Mouse (Mus musculus) hindbrain, embryonic 10.5 days (tissue): ENCODE measurements around the gene Flrt1. TPM values are rescaled to one million over a fixed set of nuclear protein-coding genes. Genes with fewer than 3 reads are reported as not detected.
A peak's percentile ranks its signal among the peaks of the same experiment; 100 is the strongest.

ENCODE experiments used
- DNase-seq: peaks from one replicate; pipeline ENCODE4 v3.0.0-alpha.2; 2017; ENCODE audit warnings: low spot score
- H3K27ac ChIP-seq: fragments of 300-500 bp; sonication (generic); 2 replicates; pipeline ENCODE4 v1.5.1; 2016; ENCODE audit warnings: mild to moderate bottlenecking, moderate library complexity
- H3K27me3 ChIP-seq: fragments of 300-500 bp; sonication (generic); 2 replicates; pipeline ENCODE4 v1.6.1; 2016; ENCODE audit warnings: mild to moderate bottlenecking; ENCODE audit not compliant: poor library complexity, insufficient read depth, severe bottlenecking
- H3K36me3 ChIP-seq: fragments of 300-500 bp; sonication (generic); 2 replicates; pipeline ENCODE4 v1.6.1; 2016; ENCODE audit warnings: mild to moderate bottlenecking, moderate library complexity
- H3K4me1 ChIP-seq: fragments of 300-500 bp; sonication (generic); replicated peaks from 2 replicates; pipeline ENCODE4 v1.6.1; 2016; ENCODE audit warnings: mild to moderate bottlenecking
- H3K4me3 ChIP-seq: fragments of 300-500 bp; sonication (generic); 2 replicates; pipeline ENCODE4 v1.5.1; 2016; ENCODE audit warnings: mild to moderate bottlenecking, moderate library complexity
- H3K9me3 ChIP-seq: fragments of 300-500 bp; sonication (generic); 2 replicates; pipeline ENCODE4 v1.6.1; 2016; ENCODE audit warnings: mild to moderate bottlenecking, moderate library complexity
- WGBS: fragments of 180-500 bp; shearing (Covaris S2); methylation state at CpG from one replicate; pipeline ENCODE4 v1.1.7; 2016; 5-methylcytosine and 5-hydroxymethylcytosine counted together
- polyA plus RNA-seq: library from polyadenylated mRNA; unstranded; fragments of >200 nt; fragmentation: Nextera tagmentation; extraction: Ambion mirVana; gene quantifications from 2 replicates; pipeline ENCODE4 v1.2.1, GENCODE M21; 2016

The Flrt1 gene
- polyA plus RNA-seq, 1 experiment from 2014 or later, result 3.1 TPM

GRCm38 (mm10) chr19:7126209-7126608 lies 20.7 kb upstream of the Flrt1 start:
- no peak for DNase-seq
- H3K4me1 ChIP-seq, result peaks cover 68% of the 10 kb centered on the region

GRCm38 (mm10) chr19:7125526-7126156 lies 20.1 kb upstream of the Flrt1 start:
- H3K4me1 ChIP-seq, result peaks cover 68% of the 10 kb centered on the region
- no peaks in the 10 kb centered on the region for H3K36me3 ChIP-seq
- no peak for DNase-seq
- 85% methylated on average over 4 of the region's 4 CpGs for WGBS
- H3K27me3 ChIP-seq, result peaks cover 23% of the 10 kb centered on the region
- no peaks in the 10 kb centered on the region for H3K9me3 ChIP-seq
- peak overlapping the region; percentile 23; the same call in 1 of the 2 replicates for H3K27ac ChIP-seq
- no peak overlapping the region for H3K4me3 ChIP-seq

More at GRCm38 (mm10) chr19:7126209-7126608, 20.7 kb upstream of the Flrt1 start:
- peaks cover 23% of the 10 kb centered on the region for H3K27me3 ChIP-seq
- no peaks in the 10 kb centered on the region for H3K9me3 ChIP-seq
- H3K36me3 ChIP-seq, result no peaks in the 10 kb centered on the region
- 83% methylated on average over 1 of the region's 1 CpGs for WGBS
- no peak overlapping the region for H3K4me3 ChIP-seq
- 0 out of 2 replicates have a peak overlapping the region, but pooled peaks have one; percentile 23 for H3K27ac ChIP-seq

GRCm38 (mm10) chr19:7122698-7123306 lies 17.3 kb upstream of the Flrt1 start:
- Histone ChIP-seq H3K27me3 (peaks cover 25% of the 10 kb centered on the region), H3K36me3 (no peaks in the 10 kb centered on the region), H3K4me3 (no peak overlapping the region), H3K4me1 (peaks cover 49% of the 10 kb centered on the region), H3K9me3 (no peaks in the 10 kb centered on the region), H3K27ac (peak overlapping the region; percentile 50; the same call in 1 of the 2 replicates)
- WGBS, result 55% methylated on average over 10 of the region's 10 CpGs
- no peak for DNase-seq

GRCm38 (mm10) chr19:7122277-7122676 lies 16.7 kb upstream of the Flrt1 start:
- H3K9me3 ChIP-seq, result no peaks in the 10 kb centered on the region
- WGBS, result 69% methylated on average over 4 of the region's 4 CpGs
- H3K27ac ChIP-seq, result peak overlapping the region; percentile 50; the same call in 1 of the 2 replicates
- H3K27me3 ChIP-seq, result peaks cover 25% of the 10 kb centered on the region
- no peak for DNase-seq
- peaks cover 49% of the 10 kb centered on the region for H3K4me1 ChIP-seq
- H3K36me3 ChIP-seq, result no peaks in the 10 kb centered on the region
- H3K4me3 ChIP-seq, result no peak overlapping the region

- no peaks in the 10 kb centered on the region for H3K9me3 ChIP-seq
- DNase-seq, result no peak
- no peak overlapping the region for H3K4me3 ChIP-seq
- H3K27ac ChIP-seq, result peak overlapping the region; percentile 50; the same call in 1 of the 2 replicates
- WGBS, result 73% methylated on average over 11 of the region's 11 CpGs
- no peaks in the 10 kb centered on the region for H3K36me3 ChIP-seq
- peaks cover 28% of the 10 kb centered on the region for H3K27me3 ChIP-seq
- peaks cover 54% of the 10 kb centered on the region for H3K4me1 ChIP-seq
These were observed 15.7 kb upstream of the Flrt1 start for GRCm38 (mm10) chr19:7121252-7121651.

GRCm38 (mm10) chr19:7117653-7118307 lies 12.3 kb upstream of the Flrt1 start:
- Histone ChIP-seq H3K27me3 (peaks cover 47% of the 10 kb centered on the region), H3K36me3 (no peaks in the 10 kb centered on the region), H3K4me1 (peaks cover 72% of the 10 kb centered on the region), H3K4me3 (no peak overlapping the region), H3K9me3 (no peaks in the 10 kb centered on the region), H3K27ac (0 out of 2 replicates have a peak overlapping the region, but pooled peaks have one; percentile 30)
- no peak for DNase-seq
- WGBS, result 78% methylated on average over 8 of the region's 8 CpGs

GRCm38 (mm10) chr19:7117141-7117540 lies 11.6 kb upstream of the Flrt1 start:
- peaks cover 72% of the 10 kb centered on the region for H3K4me1 ChIP-seq
- H3K27me3 ChIP-seq, result peaks cover 54% of the 10 kb centered on the region
- DNase-seq, result no peak
- 77% methylated on average over 4 of the region's 4 CpGs for whole genome bisulfite sequencing
- H3K36me3 ChIP-seq, result no peaks in the 10 kb centered on the region
- H3K9me3 ChIP-seq, result no peaks in the 10 kb centered on the region
- H3K27ac ChIP-seq, result 0 out of 2 replicates have a peak overlapping the region, but pooled peaks have one; percentile 2
- no peak overlapping the region for H3K4me3 ChIP-seq

GRCm38 (mm10) chr19:7116038-7116731 lies 10.7 kb upstream of the Flrt1 start:
- Histone ChIP-seq H3K4me1 (peaks cover 72% of the 10 kb centered on the region), H3K27ac (peak overlapping the region; percentile 2; the same call in 1 of the 2 replicates), H3K4me3 (no peak overlapping the region), H3K9me3 (no peaks in the 10 kb centered on the region), H3K36me3 (no peaks in the 10 kb centered on the region), H3K27me3 (peaks cover 62% of the 10 kb centered on the region)
- DNase-seq, result no peak
- WGBS, result 77% methylated on average over 4 of the region's 4 CpGs

- Histone ChIP-seq H3K9me3 (no peaks in the 10 kb centered on the region), H3K4me3 (no peak overlapping the region), H3K4me1 (peaks cover 88% of the 10 kb centered on the region), H3K36me3 (no peaks in the 10 kb centered on the region), H3K27ac (peak overlapping the region; percentile 59; the same call in 1 of the 2 replicates), H3K27me3 (peaks cover 63% of the 10 kb centered on the region)
- no peak for DNase-seq
- WGBS, result 32% methylated on average over 14 of the region's 14 CpGs
These were observed 8.0 kb upstream of the Flrt1 start for GRCm38 (mm10) chr19:7113574-7113973.

- Histone ChIP-seq H3K4me1 (peaks cover 91% of the 10 kb centered on the region), H3K27me3 (peaks cover 71% of the 10 kb centered on the region)
- 31% methylated on average over 3 of the region's 3 CpGs for WGBS
These were observed 7.1 kb upstream of the Flrt1 start for GRCm38 (mm10) chr19:7112628-7113027.

GRCm38 (mm10) chr19:7111710-7112109 lies 6.2 kb upstream of the Flrt1 start:
- Histone ChIP-seq H3K27ac (peak overlapping the region; percentile 31; the same call in 1 of the 2 replicates), H3K36me3 (no peaks in the 10 kb centered on the region), H3K4me3 (no peak overlapping the region), H3K9me3 (no peaks in the 10 kb centered on the region), H3K27me3 (peaks cover 79% of the 10 kb centered on the region), H3K4me1 (peaks cover 92% of the 10 kb centered on the region)
- WGBS, result 81% methylated on average over 4 of the region's 4 CpGs
- no peak for DNase-seq

More at GRCm38 (mm10) chr19:7112628-7113027, 7.1 kb upstream of the Flrt1 start:
- H3K27ac ChIP-seq, result peak overlapping the region; percentile 59; the same call in 1 of the 2 replicates
- H3K4me3 ChIP-seq, result no peak overlapping the region
- H3K36me3 ChIP-seq, result no peaks in the 10 kb centered on the region
- no peaks in the 10 kb centered on the region for H3K9me3 ChIP-seq
- no peak for DNase-seq

- Histone ChIP-seq H3K27me3 (peaks cover 79% of the 10 kb centered on the region), H3K9me3 (no peaks in the 10 kb centered on the region), H3K4me1 (peaks cover 91% of the 10 kb centered on the region), H3K4me3 (no peak overlapping the region), H3K36me3 (no peaks in the 10 kb centered on the region), H3K27ac (peak overlapping the region; percentile 80; the same call in 1 of the 2 replicates)
- WGBS, result 82% methylated on average over 6 of the region's 6 CpGs
- no peak for DNase-seq
These were observed 5.8 kb upstream of the Flrt1 start for GRCm38 (mm10) chr19:7111309-7111708.
